19 mouse cellular contexts compared by ENCODE assay signal in genomic region chr5:13469401-13469800, GRCm38 (mm10).
DNase-seq lines count a peak whose midpoint lies in the region; ATAC-seq and TF ChIP-seq lines count a peak whose summit lies in the region.
"Had no signal": no experiment of that assay in that cellular context is flagged by ENCODE, and none has a peak within 500 bp of the region (broad histone marks: within the 10 kb centered on the region; RNA-seq: fewer than 3 reads in every experiment).

No protein-coding gene starts in this region.

- no peak for TF ChIP-seq POLR2A in embryonic fibroblast, embryonic 13.5 days (IDR thresholded peaks at IDR 0.05; ENCODE audit: low read depth, low read length)

- H3K4me3 ChIP-seq in heart, embryonic 15.5 days = no peak overlapping the region
- H3K4me3 ChIP-seq in heart, embryonic 10.5 days = no peak overlapping the region
- H3K4me3 ChIP-seq in limb, embryonic 15.5 days = no peak overlapping the region
- no peak overlapping the region for H3K4me3 ChIP-seq in limb, embryonic 10.5 days
- H3K4me3 ChIP-seq in embryonic facial prominence, embryonic 11.5 days (ENCODE audit: low read depth, low read length) = no peak overlapping the region
- H3K4me3 ChIP-seq in embryonic fibroblast, embryonic 13.5 days (ENCODE audit: insufficient read depth, low read length) = no peak overlapping the region
- H3K4me3 ChIP-seq: heart, embryonic 12.5 days; hindbrain, embryonic 12.5 days; limb, embryonic 13.5 days; liver, embryonic 15.5 days; neural tube, embryonic 13.5 days had no signal

- no peak overlapping the region for H3K9ac ChIP-seq in heart, embryonic 15.5 days
- no peak overlapping the region for H3K9ac ChIP-seq in limb, embryonic 15.5 days
- H3K9ac ChIP-seq in embryonic facial prominence, embryonic 11.5 days (replicated peaks; ENCODE audit: low read length) = no peak overlapping the region
- H3K9ac ChIP-seq: heart, embryonic 12.5 days; hindbrain, embryonic 12.5 days; limb, embryonic 13.5 days; liver, embryonic 15.5 days; neural tube, embryonic 13.5 days had no signal

- no peak overlapping the region for H3K4me2 ChIP-seq in heart, embryonic 15.5 days
- H3K4me2 ChIP-seq in limb, embryonic 15.5 days = no peak overlapping the region
- H3K4me2 ChIP-seq in embryonic facial prominence, embryonic 11.5 days (ENCODE audit: low read depth, low read length) = no peak overlapping the region
- H3K4me2 ChIP-seq: heart, embryonic 12.5 days; hindbrain, embryonic 12.5 days; liver, embryonic 15.5 days; midbrain, embryonic 11.5 days; neural tube, embryonic 13.5 days had no signal

- no peak for DNase-seq in heart, embryonic 10.5 days (ENCODE audit: low spot score)
- DNase-seq in limb, embryonic 10.5 days (ENCODE audit: low spot score) = no peak
- peak; percentile 37 for DNase-seq in embryonic facial prominence, embryonic 11.5 days (ENCODE audit: low spot score)
- DNase-seq in cerebellum, adult 8-10 months = no peak
- no peak for DNase-seq in cerebellum, adult 11 months
- DNase-seq: adrenal gland, postnatal 25 days; kidney, adult 8-10 months; thymus, postnatal 4 days had no signal

- no peaks in the 10 kb centered on the region for H3K27me3 ChIP-seq in heart, embryonic 15.5 days
- no peaks in the 10 kb centered on the region for H3K27me3 ChIP-seq in heart, embryonic 10.5 days (ENCODE audit: insufficient read depth, poor library complexity, severe bottlenecking)
- no peaks in the 10 kb centered on the region for H3K27me3 ChIP-seq in limb, embryonic 15.5 days
- no peaks in the 10 kb centered on the region for H3K27me3 ChIP-seq in limb, embryonic 10.5 days (ENCODE audit: low read depth, poor library complexity, severe bottlenecking)
- no peaks in the 10 kb centered on the region for H3K27me3 ChIP-seq in embryonic facial prominence, embryonic 11.5 days (ENCODE audit: control insufficient read depth, insufficient read depth, low read length)
- H3K27me3 ChIP-seq: heart, embryonic 12.5 days; hindbrain, embryonic 12.5 days; limb, embryonic 13.5 days; liver, embryonic 15.5 days; neural tube, embryonic 13.5 days had no signal

- ATAC-seq in heart, embryonic 15.5 days (replicated peaks; ENCODE audit: insufficient number of reproducible peaks, insufficient read depth, low FRiP score, low read depth) = no peak
- no peak for ATAC-seq in limb, embryonic 15.5 days (ENCODE audit: insufficient number of reproducible peaks, low FRiP score, low TSS enrichment, low read depth)
- no peak for ATAC-seq in embryonic facial prominence, embryonic 11.5 days (replicated peaks; ENCODE audit: insufficient number of reproducible peaks, low FRiP score, low TSS enrichment, low read depth)
- ATAC-seq: inflammation-experienced regulatory T-cells, adult 6 months had no signal

- WGBS in heart, embryonic 15.5 days = 64% methylated on average over 5 of the region's 5 CpGs
- WGBS in heart, embryonic 10.5 days = 68% methylated on average over 5 of the region's 5 CpGs
- WGBS in limb, embryonic 15.5 days = 74% methylated on average over 5 of the region's 5 CpGs
- WGBS in limb, embryonic 10.5 days = 89% methylated on average over 5 of the region's 5 CpGs
- WGBS in embryonic facial prominence, embryonic 11.5 days = 60% methylated on average over 5 of the region's 5 CpGs

- no peaks in the 10 kb centered on the region for H3K9me3 ChIP-seq in heart, embryonic 15.5 days (replicated peaks)
- no peaks in the 10 kb centered on the region for H3K9me3 ChIP-seq in heart, embryonic 10.5 days
- H3K9me3 ChIP-seq in limb, embryonic 15.5 days = no peaks in the 10 kb centered on the region
- H3K9me3 ChIP-seq in limb, embryonic 10.5 days (replicated peaks) = no peaks in the 10 kb centered on the region
- no peaks in the 10 kb centered on the region for H3K9me3 ChIP-seq in embryonic facial prominence, embryonic 11.5 days (replicated peaks; ENCODE audit: control insufficient read depth, low read length)
- H3K9me3 ChIP-seq: heart, embryonic 12.5 days; hindbrain, embryonic 12.5 days; limb, embryonic 13.5 days; liver, embryonic 15.5 days; neural tube, embryonic 13.5 days had no signal

- TF ChIP-seq CTCF in embryonic fibroblast, embryonic 13.5 days (IDR thresholded peaks at IDR 0.05; ENCODE audit: borderline replicate concordance, insufficient read depth, low read length) = no peak

- H3K36me3 ChIP-seq in heart, embryonic 15.5 days = no peaks in the 10 kb centered on the region
- H3K36me3 ChIP-seq in heart, embryonic 10.5 days = no peaks in the 10 kb centered on the region
- 0 out of 2 replicates have a peak, but pooled peaks cover 3% of the 10 kb centered on the region for H3K36me3 ChIP-seq in limb, embryonic 15.5 days
- no peaks in the 10 kb centered on the region for H3K36me3 ChIP-seq in limb, embryonic 10.5 days
- no peaks in the 10 kb centered on the region for H3K36me3 ChIP-seq in embryonic facial prominence, embryonic 11.5 days (replicated peaks; ENCODE audit: control insufficient read depth, insufficient read depth, low read depth, low read length)
- H3K36me3 ChIP-seq: heart, embryonic 12.5 days; hindbrain, embryonic 12.5 days; limb, embryonic 13.5 days; liver, embryonic 15.5 days; neural tube, embryonic 13.5 days had no signal

- H3K27ac ChIP-seq in heart, embryonic 15.5 days = peak overlapping the region; percentile 67
- H3K27ac ChIP-seq in heart, embryonic 10.5 days = no peak overlapping the region
- peak overlapping the region; percentile 71 for H3K27ac ChIP-seq in limb, embryonic 15.5 days
- H3K27ac ChIP-seq in limb, embryonic 10.5 days = no peak overlapping the region
- no peak overlapping the region for H3K27ac ChIP-seq in embryonic facial prominence, embryonic 11.5 days (replicated peaks; ENCODE audit: low read depth, low read length)
- H3K27ac ChIP-seq in embryonic fibroblast, embryonic 13.5 days (ENCODE audit: insufficient read depth, low read length) = peak overlapping the region; percentile 31
- H3K27ac ChIP-seq: hindbrain, embryonic 12.5 days; liver, embryonic 15.5 days; macrophage had no signal

- peaks cover 16% of the 10 kb centered on the region for H3K4me1 ChIP-seq in heart, embryonic 15.5 days (replicated peaks)
- no peaks in the 10 kb centered on the region for H3K4me1 ChIP-seq in heart, embryonic 10.5 days
- H3K4me1 ChIP-seq in limb, embryonic 15.5 days = peaks cover 18% of the 10 kb centered on the region
- no peaks in the 10 kb centered on the region for H3K4me1 ChIP-seq in limb, embryonic 10.5 days
- H3K4me1 ChIP-seq in embryonic facial prominence, embryonic 11.5 days (ENCODE audit: control insufficient read depth, insufficient read depth, low read length) = no peaks in the 10 kb centered on the region
- peaks cover 3% of the 10 kb centered on the region; the same call in 1 of the 2 replicates for H3K4me1 ChIP-seq in embryonic fibroblast, embryonic 13.5 days (ENCODE audit: control insufficient read depth, insufficient read depth, low read length)
- H3K4me1 ChIP-seq: hindbrain, embryonic 12.5 days; liver, embryonic 15.5 days had no signal

Comparison
In these comparisons a context has a peak if more than half of its experiments do, and no peak if none do; other contexts are left out.
1. H3K27ac ChIP-seq: peak in heart, embryonic 15.5 days (single experiment), limb, embryonic 15.5 days (single experiment) and embryonic fibroblast, embryonic 13.5 days (single experiment); none in heart, embryonic 10.5 days (single experiment), limb, embryonic 10.5 days (single experiment) and embryonic facial prominence, embryonic 11.5 days (single experiment).